Mouse (Mus musculus): ENCODE measurements around the gene Myoc.
"Not testable (repeated sequence)": the region's sequence is repeated elsewhere in the genome, so short reads cannot be mapped to it uniquely, and the experiment has no call there.

Gene Myoc

DNA sequence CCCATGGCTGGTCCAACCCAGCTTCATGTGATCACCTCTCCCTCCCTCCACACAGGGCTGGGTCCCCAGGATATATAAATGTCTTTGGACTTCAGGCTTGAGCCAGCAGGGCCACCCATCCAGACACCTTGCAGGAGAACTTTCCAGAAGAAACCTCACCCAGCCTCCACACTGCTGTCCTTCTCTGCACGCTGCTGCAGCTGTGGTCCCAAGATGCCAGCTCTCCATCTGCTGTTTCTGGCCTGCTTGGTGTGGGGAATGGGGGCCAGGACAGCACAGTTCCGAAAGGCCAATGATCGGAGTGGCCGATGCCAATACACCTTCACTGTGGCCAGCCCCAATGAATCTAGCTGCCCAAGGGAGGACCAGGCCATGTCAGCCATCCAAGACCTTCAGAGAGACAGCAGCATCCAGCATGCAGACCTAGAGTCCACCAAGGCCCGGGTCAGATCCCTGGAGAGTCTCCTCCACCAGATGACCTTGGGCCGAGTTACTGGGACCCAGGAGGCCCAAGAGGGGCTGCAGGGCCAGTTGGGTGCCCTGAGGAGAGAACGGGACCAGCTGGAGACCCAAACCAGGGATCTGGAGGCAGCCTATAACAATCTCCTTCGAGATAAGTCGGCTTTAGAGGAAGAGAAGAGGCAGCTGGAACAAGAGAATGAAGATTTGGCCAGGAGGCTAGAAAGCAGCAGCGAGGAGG is at the start of gene Myoc:
Myoc (plus strand) TSS at position 105 of the 700 bp plus-strand sequence.
- no peak for DNase-seq

DNA sequence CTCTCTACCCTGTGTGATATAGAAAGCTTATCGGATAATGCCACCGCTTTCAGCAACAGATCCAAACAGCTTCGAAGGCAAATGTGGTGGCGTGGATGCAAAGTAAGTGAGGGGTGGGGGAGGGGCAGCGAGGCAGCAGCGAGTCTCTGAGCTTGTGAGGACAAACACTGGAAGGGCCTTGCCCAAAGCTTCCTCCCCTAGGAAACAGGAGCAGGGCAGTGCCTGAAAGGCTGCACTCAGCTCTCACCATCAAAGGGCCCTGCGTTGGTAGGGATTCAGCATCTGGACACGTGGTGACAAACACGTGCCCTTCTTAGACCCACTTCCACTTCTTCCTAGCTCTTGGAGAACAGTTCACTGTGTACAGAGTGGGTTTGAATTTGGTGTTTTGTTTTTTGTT is 49.5 kb upstream of the Myoc start:
- DNase-seq = no peak

DNA sequence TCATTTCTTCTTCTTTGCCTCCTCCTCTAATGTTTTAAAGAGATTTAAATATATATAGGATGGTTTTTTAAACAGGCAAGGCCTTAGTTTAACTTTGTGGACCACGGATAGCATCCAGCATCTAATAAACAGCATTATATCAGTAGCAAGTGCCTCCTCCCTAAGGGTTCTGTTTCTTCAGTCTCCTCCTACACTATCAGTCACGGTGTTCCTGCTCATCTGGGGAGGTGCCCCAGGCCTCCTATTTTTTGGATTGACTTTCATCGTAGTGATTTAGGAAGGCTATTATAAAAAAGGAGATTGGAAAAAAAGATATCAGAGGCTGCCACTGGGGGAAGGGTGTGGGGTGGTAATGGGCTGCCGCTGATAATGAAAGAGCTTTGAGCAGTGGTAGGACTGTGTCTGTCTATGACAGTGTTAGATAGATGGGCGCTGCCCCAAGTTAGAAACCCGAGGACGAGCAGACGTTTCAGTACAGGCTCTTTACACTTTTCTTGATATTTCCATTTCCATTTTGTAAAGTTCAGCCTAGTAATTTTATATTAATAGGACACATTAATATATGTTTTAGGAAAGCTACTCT is 48.4 kb upstream of the Myoc start:
- DNase-seq = no peak

DNA sequence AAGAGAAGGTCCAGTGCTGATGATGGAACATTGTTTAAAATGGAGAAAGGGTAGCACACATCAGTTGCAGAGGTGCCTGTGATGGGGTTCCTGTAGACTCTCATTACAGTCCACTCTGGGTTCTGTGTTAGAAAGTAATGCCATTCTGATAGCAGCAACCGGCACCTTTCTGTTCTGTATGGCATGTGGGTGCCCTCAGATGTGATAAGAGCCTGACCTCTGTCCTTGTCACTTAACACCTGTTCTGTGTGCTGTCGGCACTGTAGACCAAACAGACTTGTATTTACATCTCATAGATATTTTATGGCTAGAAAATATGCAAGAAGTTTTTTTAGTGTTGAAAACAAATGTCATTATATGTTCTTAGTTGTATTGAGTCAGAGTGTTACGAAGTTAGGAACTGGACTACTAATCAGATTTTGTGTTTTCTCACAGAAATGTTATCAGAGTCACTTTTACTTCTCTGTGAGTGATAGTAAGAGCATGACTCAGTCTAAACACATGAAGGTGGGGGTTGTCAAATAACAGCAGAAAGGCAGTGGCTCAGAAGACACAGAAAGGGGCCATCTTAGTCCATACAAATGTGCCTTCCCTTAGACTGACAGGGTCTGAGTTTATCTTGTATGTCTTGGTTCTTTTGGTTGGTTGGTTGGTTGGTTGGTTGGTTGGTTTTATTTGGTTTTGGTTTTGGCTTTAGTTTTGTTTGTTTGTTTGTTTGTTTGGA is 41.4 kb upstream of the Myoc start:
- no peak for DNase-seq

DNA sequence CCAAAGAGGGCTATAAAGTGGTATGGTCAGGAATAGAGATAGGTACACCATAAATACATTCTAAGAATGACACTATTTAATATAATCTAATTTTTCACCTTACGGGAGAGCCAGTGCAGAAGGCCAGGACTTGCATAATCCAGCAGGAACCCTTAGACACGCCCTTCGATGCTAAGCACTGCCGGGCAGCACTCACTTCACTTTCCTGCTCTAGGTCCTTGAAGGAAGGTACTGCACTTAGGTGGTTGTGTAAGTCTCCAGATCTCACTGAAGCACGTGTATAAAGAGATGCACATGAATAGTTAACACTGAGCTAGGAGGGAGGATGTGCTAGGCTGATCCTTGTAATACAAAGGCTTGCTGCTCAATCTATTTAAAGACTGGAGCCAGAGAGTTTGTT is 39.3 kb upstream of the Myoc start:
- no peak for DNase-seq

DNA sequence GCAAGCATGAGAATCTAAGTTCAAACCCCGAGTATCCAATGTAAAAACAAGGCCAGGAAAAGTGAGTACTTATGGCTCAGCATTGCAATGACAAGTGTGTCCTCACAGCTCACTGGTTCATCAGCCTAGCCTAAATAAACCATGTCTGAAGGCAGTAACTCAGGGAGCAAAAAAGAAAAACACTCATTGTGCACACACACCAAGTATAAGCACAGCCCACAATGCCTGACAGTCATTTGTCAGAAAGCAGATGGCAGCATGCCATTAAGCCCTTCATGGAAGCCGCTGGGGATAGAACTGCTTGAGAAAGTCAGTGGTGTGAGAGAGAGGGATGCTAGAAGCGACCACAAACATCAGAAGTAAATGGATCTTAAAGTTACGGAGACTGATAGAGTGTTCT is 37.7 kb upstream of the Myoc start:
- no peak for DNase-seq

DNA sequence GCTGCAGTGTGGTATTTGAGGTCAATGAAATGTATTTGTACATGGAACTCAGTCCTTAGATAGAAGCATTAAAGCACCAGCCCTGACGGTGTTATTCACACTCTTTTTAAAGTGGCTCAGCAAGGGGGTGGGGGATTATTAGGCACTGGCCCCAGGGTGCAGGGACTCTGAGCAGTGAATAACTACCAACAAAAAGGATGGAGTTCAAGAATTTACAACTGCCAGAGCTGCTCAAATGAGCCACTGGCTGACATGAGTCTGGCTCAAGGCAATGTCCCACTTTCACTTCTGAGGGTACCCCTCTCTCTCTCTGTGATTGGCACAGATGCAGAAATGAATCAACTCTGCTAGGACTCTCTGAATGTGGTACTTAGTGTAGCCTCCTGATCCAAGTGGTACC is 30.8 kb upstream of the Myoc start:
- DNase-seq = no peak

DNA sequence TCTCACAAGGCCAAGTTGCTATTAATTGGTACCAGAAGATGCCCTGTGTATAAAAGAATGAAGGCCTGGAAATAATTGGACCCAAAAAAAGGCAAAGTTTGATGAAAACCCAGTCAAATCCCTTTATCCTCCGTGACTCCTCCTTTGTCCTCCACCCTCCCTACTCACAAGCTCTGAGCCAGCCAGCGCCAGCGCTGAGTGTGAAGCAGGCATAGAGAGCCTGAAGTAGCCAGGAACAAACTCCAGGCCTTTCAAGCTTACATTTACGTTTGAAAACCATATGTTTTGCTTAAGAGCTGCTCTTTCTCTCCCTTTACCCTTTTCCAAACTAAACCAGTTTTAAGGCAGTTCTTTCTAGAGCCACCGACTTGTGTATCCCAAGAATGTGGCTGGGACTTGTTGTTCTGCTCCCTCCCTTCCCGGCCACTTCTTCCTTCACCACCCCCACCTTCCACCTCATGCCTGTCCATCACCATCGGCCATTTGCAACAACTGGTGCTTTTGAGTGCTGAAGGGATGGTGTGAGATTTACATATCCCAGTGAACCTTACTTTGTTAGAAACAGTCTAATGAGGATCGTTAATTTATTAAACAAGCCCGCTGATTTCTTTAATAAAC is 29.2 kb upstream of the Myoc start:
- no peak for DNase-seq

DNA sequence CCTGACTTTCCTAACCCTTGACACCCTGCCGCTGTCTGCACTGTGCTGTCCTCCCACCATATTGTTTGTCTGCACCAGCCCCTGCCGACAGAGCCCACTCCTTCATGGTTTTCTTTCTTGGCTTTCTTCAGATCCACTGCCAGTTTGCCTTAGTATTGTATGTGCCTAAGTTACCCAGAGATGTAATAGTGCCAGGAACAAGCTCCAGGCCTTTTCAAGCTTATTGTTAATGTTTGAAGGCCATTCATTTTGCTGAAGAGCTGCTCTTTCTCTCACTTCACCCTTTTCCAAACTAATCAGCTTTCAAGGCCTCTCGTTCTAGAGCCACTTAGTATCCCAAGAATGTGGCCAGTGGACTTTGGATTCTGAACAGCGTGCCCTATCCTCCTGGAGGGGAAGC is 27.8 kb upstream of the Myoc start:
- no peak for DNase-seq

DNA sequence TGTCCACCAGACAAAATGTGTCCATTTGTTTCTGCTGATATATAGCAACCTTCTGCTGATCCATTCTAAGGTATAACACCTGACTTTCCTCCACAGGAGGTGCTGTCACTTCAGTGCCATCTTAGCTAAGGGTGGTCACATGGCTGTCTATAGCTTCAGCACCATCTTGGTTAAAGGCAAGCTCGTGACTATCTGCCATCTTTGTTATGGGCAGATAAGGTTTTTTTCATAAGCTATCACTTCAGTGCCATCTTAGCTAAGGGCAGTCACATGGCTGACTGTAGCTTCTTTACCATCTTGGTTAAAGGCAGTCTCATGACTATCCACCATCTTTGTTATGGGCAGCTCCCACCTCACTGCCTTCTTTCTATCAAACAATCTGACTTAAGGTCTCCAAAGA is 23.4 kb upstream of the Myoc start:
- DNase-seq = peak; percentile 5

DNA sequence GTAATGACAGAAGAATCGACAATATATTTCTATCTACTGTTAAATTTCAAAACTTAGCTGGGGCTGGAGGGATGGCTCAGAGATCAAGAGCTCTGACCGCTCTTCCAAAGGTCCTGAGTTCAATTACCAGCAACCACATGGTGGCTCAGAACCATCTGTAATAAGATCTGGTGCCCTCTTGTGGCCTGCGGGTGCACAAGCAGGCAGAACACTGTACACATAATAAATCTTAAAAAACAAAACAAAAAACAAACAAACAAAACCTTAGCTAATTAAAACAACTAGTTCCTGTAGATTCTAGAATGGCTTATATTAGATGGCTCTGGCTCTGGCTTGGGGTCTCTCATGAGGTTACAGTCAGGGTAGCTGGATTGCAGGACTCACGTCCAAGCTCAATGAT is 18.5 kb upstream of the Myoc start:
- DNase-seq = peak; percentile 9

DNA sequence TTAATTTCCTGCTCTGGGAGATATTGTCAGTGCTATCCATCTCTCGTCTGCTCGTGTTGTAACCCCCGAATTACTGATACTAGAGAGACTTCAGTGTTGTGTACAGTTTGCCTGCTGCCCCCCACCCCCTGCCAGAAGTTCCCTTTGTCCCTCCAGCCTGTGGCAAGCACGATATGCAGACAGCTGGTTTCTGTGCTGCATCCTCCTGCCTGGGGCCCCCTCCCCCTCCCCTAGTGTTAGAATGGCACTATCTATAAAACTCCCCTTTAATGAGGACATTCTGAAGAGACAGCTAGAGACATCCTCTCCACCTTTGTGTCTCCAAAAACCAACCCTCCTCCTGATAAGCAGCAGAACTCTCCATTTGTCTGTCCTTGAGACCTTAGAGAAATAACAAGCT is 15.1 kb upstream of the Myoc start:
- no peak for DNase-seq

DNA sequence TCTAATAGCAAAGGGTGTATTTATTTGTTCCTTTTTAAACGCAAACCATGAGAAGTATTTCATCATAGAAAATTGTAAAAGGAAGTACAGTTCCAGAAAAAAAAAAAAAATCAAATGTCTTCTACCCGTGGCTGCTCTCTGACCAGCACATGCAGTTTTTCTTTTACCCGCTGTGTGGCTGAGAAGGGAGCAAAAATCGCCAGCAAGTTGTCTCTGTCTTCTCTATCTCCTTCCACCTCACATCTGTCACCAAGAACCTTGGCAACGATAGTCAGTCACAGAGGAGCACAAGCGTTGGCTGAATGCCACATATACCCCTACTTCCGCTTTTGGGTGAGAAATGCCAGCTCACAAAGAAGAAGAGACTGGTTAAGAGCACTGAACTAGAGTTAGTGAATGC is 13.7 kb upstream of the Myoc start:
- DNase-seq = peak; percentile 31

DNA sequence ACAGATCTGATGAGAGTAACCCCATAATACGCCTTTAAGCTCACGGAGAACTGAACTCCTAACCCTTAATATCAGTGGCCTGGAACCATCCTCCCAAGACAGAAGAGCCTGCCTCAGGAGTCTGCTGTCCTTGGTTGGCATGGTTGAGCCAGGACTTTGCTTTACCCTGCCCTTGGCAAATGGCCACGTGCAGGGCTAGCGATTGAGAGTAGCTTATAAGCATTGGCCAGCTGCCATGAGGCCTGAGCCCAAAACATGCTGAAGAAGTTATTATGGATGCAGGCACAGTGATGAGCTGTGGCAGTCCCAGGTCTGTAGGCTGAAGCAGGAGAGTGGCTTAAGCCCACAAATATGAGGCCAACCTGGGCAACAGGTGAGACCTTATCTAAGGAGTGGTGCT is 11.1 kb upstream of the Myoc start:
- not testable (repeated sequence) for DNase-seq

DNA sequence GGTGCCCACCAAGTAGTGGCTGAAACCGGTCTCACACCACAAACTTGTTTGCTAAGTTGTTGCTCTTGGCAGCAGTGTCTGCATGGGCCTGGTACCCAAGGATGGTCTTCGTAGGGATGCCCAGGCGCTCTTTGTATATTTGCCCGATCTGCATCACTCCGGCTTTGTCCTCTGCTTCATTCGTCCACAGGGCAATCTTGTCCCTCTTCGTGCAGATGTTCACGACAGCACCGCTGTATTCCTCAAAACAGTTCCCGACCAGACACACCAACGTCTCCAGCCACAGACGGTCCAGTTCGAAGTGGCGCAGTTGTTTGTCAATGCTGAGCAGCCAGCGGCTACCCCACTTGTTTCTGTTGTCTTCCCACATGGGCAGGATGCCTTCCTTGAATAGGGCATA is 10.6 kb upstream of the Myoc start:
- not testable (repeated sequence) for DNase-seq

DNA sequence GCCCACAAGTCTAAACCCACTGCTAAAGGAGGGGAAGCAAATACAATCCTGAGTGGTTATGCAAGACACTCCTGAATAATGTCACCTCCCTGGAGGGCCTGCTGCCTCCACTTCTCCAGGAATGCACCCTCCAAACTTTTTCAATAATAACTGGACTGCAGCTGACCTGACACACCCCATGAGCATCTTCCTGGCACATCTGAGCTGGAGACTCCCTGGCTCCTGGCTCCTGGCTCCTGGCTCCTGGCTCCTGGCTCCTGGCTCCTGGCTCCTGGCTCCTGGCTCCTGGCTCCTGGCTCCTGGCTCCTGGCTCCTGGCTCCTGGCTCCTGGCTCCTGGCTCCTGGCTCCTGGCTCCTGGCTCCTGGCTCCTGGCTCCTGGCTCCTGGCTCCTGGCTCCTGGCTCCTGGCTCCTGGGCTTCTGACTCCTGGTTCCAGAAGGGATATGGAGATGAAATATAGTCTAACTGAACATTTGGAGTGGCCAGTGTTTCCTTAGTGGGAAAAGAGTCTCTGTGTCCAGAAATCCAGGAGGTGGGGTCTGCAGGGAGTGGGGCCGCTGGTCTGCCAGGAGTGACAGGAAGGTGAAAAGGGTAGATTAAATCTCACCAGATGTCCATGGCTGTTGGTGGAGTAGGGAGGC is 3.5 kb upstream of the Myoc start:
- not testable (repeated sequence) for DNase-seq

DNA sequence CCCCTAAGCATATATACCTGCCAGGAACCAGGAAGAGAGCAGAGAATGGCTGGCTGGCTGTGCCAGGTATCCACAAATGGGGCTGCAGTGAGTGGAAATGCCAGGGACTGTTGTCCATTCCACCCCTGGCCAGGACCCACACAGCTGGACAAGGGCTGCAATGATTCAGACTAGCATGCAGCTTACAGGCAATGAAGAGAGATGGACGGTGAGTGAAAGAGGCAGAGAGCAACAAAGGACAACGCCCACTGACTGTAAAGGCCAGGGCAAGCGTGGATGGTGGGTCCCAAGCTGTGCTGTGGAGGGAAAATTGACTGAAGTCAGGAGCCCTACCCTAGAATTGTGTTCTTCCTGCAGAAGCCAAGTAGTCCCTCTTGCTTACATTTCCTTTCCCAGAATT is 2.4 kb upstream of the Myoc start:
- no peak for DNase-seq

DNA sequence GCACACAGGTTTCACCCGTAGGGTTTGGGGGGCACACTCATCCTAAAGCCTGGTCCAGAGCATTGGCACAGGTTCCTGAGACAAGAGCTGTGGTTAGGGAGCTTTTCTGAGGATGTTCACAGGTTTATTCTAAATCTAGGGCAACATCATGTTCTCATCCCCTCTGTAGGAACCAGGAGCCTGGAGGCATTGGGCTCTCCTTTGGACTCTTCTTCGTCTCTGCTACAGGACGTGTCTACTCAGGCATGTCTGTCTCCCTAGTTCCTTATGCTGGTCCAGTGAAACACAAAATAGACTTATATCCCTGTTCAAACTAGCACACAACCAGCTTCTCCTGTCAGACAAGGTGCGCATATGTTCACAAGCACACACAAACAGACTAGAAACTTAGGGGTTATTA is 420 bp upstream of the Myoc start:
- no peak for DNase-seq

DNA sequence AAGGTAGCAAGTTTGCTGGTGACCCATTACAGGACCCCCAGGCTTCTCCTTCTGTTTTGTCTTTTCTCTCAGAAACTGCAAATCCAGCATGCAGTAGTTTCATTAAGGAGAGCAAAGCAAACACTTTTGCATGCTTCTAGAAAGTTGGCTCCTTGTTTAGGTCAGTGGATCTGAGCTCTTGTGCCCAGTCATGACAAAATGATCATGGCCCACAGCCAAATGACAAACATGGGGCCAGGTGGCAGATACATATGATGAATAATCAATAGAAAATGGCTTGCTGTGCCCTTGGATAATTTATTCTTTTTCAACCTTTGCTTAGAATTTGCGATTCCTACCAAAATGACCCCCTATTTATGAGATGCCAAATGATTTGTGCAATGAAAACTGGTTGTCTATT is 906 bp downstream of the Myoc start:
- no peak for DNase-seq

DNA sequence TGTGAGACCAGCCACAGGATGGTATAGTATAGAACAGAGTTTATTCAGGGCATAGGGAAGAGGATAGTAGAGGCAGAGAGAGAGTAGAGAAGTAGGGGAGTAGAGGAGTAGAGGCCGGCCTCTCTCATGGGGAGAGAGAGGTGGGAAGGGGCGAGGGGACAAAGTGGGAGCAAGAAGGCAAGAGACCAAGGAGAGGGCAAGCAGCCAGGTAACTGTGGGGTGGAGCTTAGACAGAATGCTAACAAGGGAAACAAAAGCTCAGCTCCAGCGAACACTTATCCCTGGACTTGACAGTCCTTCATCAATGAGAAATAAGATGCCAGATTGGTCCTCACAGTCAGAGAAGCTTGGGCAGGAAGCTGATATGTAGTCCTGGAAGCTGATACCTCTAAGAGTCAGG is 3.6 kb downstream of the Myoc start:
- DNase-seq = no peak

DNA sequence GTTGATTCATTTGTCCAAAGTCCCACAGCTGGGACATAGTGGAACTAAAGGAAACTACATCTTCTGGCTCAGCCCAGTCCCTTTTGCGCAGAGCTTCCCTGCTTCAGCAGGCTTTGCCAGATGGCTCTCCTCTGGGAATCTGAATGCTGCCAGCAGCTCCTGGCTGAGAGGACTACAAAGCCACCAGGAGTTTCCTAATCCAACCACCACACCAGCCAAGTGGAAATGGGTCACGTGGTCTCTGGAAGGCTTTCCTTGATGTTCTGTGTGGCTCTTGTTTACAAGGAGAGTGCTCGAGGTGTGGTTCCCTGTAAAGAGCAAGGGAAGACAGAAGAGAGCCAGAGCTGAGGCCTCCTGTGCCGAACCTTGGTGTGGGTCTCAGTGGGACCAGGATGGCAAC is 4.8 kb downstream of the Myoc start:
- DNase-seq = no peak

DNA sequence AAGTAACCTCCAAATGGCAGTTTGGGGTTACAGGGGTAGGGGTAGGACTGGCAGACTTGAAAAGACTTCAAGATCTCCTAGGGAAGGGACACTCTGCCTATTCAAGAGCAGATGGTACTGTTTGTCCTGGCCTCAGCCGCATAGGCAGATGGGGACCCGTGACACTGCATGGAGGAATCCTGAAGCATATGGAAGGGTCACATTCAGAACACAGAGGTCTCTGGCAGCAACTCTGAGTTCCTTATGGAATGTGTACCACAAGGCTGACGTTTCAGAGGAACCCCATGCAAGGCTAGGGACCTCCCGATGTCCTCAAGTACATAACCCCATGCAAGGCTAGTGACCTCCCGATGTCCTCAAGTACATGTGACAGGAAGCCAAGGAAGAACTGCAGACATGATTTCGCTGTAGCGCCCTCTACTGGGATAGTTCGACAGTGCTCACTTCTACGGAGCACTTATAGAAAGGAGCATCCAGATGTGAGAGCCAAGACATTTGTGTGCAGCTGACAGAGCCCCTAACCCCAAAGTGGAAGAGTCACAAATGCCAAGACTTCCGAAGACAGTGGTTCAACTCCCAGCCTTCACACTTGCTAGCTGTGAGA is 7.2 kb downstream of the Myoc start:
- peak; percentile 44 for DNase-seq

DNA sequence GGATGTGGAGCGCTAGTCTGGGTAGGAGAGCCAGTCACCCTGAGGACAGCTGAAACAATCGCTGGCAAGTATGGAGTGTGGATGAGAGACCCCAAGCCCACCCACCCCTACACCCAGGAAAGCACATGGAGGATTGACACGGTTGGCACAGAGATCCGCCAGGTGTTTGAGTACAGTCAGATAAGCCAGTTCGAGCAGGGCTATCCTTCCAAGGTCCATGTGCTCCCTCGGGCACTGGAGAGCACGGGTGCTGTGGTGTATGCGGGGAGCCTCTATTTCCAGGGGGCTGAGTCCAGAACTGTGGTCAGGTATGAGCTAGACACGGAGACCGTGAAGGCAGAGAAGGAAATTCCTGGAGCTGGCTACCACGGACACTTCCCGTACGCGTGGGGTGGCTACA is 9.5 kb downstream of the Myoc start:
- no peak for DNase-seq
